Mouse (Mus musculus) CH12.LX (cell line): ENCODE measurements around the gene Zfp786. TPM values are rescaled to one million over a fixed set of nuclear protein-coding genes. Genes with fewer than 3 reads are reported as not detected.
A peak's percentile ranks its signal among the peaks of the same experiment; 100 is the strongest.

ENCODE experiments used
- DNase-seq: peaks from one replicate; pipeline ENCODE4 v3.0.0-alpha.2; 2013; ENCODE audit errors: extremely low read depth
- H3K27ac ChIP-seq: 2 replicates; pipeline ENCODE4 v1.5.1; 2012; ENCODE audit warnings: low read depth, mild to moderate bottlenecking, control low read depth, moderate library complexity; ENCODE audit not compliant: insufficient read depth
- H3K27me3 ChIP-seq: replicated peaks from 2 replicates; pipeline ENCODE3; 2012; ENCODE audit warnings: inconsistent platforms
- H3K36me3 ChIP-seq, 2 experiments: replicated peaks in 1 of 2; 2 replicates each; pipeline versions ENCODE3 to v1.6.1; 2012; ENCODE audit warnings: inconsistent platforms in 1 of 2, low read length in 1 of 2, mild to moderate bottlenecking in 1 of 2, mixed read lengths in 1 of 2, moderate library complexity in 1 of 2; ENCODE audit not compliant: control insufficient read depth in 1 of 2, insufficient read depth in 1 of 2
- H3K4me1 ChIP-seq, 2 experiments: 2 replicates each; pipeline ENCODE4 v1.6.1; 2012; ENCODE audit warnings: inconsistent platforms in 1 of 2, moderate library complexity in 1 of 2; ENCODE audit not compliant: insufficient read depth in 2 of 2, control insufficient read depth in 1 of 2
- H3K4me2 ChIP-seq: 2 replicates; pipeline ENCODE4 v1.6.1; 2012; ENCODE audit warnings: low read depth, mild to moderate bottlenecking, control low read depth; ENCODE audit not compliant: poor library complexity, insufficient read depth, severe bottlenecking
- H3K4me3 ChIP-seq, 3 experiments: fragments of 150-350 bp in 1 of 3; sonication (generic) in 1 of 3; replicated peaks in 1 of 3; 2 replicates each; pipeline versions ENCODE3 to v1.5.1; 2011 to 2012; ENCODE audit warnings: low read depth in 2 of 3, low read length in 2 of 3, mild to moderate bottlenecking in 2 of 3, moderate library complexity in 2 of 3, control low read depth in 1 of 3, improper control_type of control experiment in 1 of 3, inconsistent platforms in 1 of 3, mixed read lengths in 1 of 3; ENCODE audit not compliant: poor library complexity in 1 of 3
- H3K79me2 ChIP-seq: replicated peaks from 2 replicates; pipeline ENCODE4 v1.6.1; 2012; ENCODE audit warnings: mild to moderate bottlenecking, moderate library complexity; ENCODE audit not compliant: control insufficient read depth, poor library complexity, insufficient read depth, severe bottlenecking; ENCODE audit errors: extremely low read depth
- H3K9ac ChIP-seq: 2 replicates; pipeline ENCODE4 v1.6.1; 2012; ENCODE audit warnings: low read depth, mild to moderate bottlenecking, control low read depth, moderate library complexity; ENCODE audit not compliant: insufficient read depth
- H3K9me3 ChIP-seq: replicated peaks from 2 replicates; pipeline ENCODE3; 2012; ENCODE audit warnings: low read length, inconsistent platforms, mixed read lengths
- BHLHE40 ChIP-seq: IDR thresholded peaks from 2 replicates; pipeline ENCODE4 v1.6.1; 2011; ENCODE audit warnings: mild to moderate bottlenecking, low read depth, low read length, improper control_type of control experiment
- CHD1 ChIP-seq: IDR thresholded peaks from 2 replicates; pipeline ENCODE4 v1.6.1; 2012; ENCODE audit warnings: low read depth, low read length, improper control_type of control experiment, inconsistent platforms
- CHD2 ChIP-seq: IDR thresholded peaks from 2 replicates; pipeline ENCODE4 v1.6.1; 2011; ENCODE audit warnings: low read length, improper control_type of control experiment
- CTCF ChIP-seq, 2 experiments: IDR thresholded peaks in 1 of 2; conservative IDR thresholded peaks in 1 of 2; 2 replicates each; pipeline ENCODE4 v1.5.1; 2011 to 2012; ENCODE audit warnings: low read depth in 2 of 2, low read length in 2 of 2, improper control_type of control experiment in 1 of 2, inconsistent platforms in 1 of 2, mild to moderate bottlenecking in 1 of 2, moderate library complexity in 1 of 2
- E2F4 ChIP-seq: IDR thresholded peaks from 2 replicates; pipeline ENCODE4 v1.6.1; 2011; ENCODE audit warnings: low read depth, low read length, improper control_type of control experiment; ENCODE audit not compliant: insufficient replicate concordance
- ELF1 ChIP-seq: IDR thresholded peaks from 2 replicates; pipeline ENCODE4 v1.6.1; 2014; ENCODE audit warnings: low read depth, mild to moderate bottlenecking, inconsistent platforms, low read length, improper control_type of control experiment
- ETS1 ChIP-seq: conservative IDR thresholded peaks from 2 replicates; pipeline ENCODE4 v1.6.1; 2012; ENCODE audit warnings: low read depth, mild to moderate bottlenecking, inconsistent platforms, low read length, improper control_type of control experiment, moderate library complexity
- GABPA ChIP-seq: IDR thresholded peaks from 2 replicates; pipeline ENCODE4 v1.6.1; 2012; ENCODE audit warnings: low read depth, low read length, improper control_type of control experiment, inconsistent platforms; ENCODE audit not compliant: insufficient replicate concordance
- HCFC1 ChIP-seq: IDR thresholded peaks from 2 replicates; pipeline ENCODE4 v1.6.1; 2012; ENCODE audit warnings: low read depth, mild to moderate bottlenecking, inconsistent platforms, low read length, improper control_type of control experiment
- IRF4 ChIP-seq: IDR thresholded peaks from 2 replicates; pipeline ENCODE4 v1.6.1; 2014; ENCODE audit warnings: low read depth, mild to moderate bottlenecking, inconsistent platforms, low read length, improper control_type of control experiment
- JUN ChIP-seq: IDR thresholded peaks from 2 replicates; pipeline ENCODE4 v1.6.1; 2011; ENCODE audit warnings: low read depth, mild to moderate bottlenecking, low read length, improper control_type of control experiment, moderate library complexity; ENCODE audit not compliant: insufficient read depth
- JUND ChIP-seq: conservative IDR thresholded peaks from 2 replicates; pipeline ENCODE4 v1.6.1; 2011; ENCODE audit warnings: low read depth, low read length, improper control_type of control experiment
- KAT2A ChIP-seq: IDR thresholded peaks from 2 replicates; pipeline ENCODE4 v1.6.1; 2012; ENCODE audit warnings: low read length, improper control_type of control experiment, inconsistent platforms; ENCODE audit not compliant: insufficient replicate concordance
- MAFK ChIP-seq: IDR thresholded peaks from 2 replicates; pipeline ENCODE4 v1.6.1; 2011; ENCODE audit warnings: low read length, improper control_type of control experiment; ENCODE audit not compliant: insufficient replicate concordance
- MAZ ChIP-seq: IDR thresholded peaks from 2 replicates; pipeline ENCODE4 v1.6.1; 2012; ENCODE audit warnings: low read depth, mild to moderate bottlenecking, inconsistent platforms, low read length, improper control_type of control experiment, moderate library complexity
- MEF2A ChIP-seq: IDR thresholded peaks from 2 replicates; pipeline ENCODE4 v1.6.1; 2014; ENCODE audit warnings: low read depth, mild to moderate bottlenecking, inconsistent platforms, low read length, improper control_type of control experiment, borderline replicate concordance
- MXI1 ChIP-seq: IDR thresholded peaks from 2 replicates; pipeline ENCODE4 v1.6.1; 2011; ENCODE audit warnings: mild to moderate bottlenecking, low read depth, low read length, improper control_type of control experiment
- MYC ChIP-seq: IDR thresholded peaks from 2 replicates; pipeline ENCODE4 v1.6.1; 2011; ENCODE audit warnings: low read depth, mild to moderate bottlenecking, improper control_type of control experiment, low read length
- NRF1 ChIP-seq: IDR thresholded peaks from 2 replicates; pipeline ENCODE4 v1.6.1; 2014; ENCODE audit warnings: low read depth, mild to moderate bottlenecking, inconsistent platforms, low read length, improper control_type of control experiment, moderate library complexity
- PAX5 ChIP-seq: IDR thresholded peaks from 2 replicates; pipeline ENCODE4 v1.6.1; 2012; ENCODE audit warnings: low read length, inconsistent platforms, mixed read lengths
- POLR2A ChIP-seq: IDR thresholded peaks from 2 replicates; pipeline ENCODE4 v1.6.1; 2011; ENCODE audit warnings: low read depth, mild to moderate bottlenecking, improper control_type of control experiment, low read length
- POLR2AphosphoS2 ChIP-seq: IDR thresholded peaks from 2 replicates; pipeline ENCODE4 v1.6.1; 2011; ENCODE audit warnings: low read depth, low read length, improper control_type of control experiment
- RAD21 ChIP-seq: IDR thresholded peaks from 2 replicates; pipeline ENCODE4 v1.6.1; 2011; ENCODE audit warnings: low read depth, mild to moderate bottlenecking, low read length, improper control_type of control experiment, moderate library complexity
- RCOR1 ChIP-seq: conservative IDR thresholded peaks from 2 replicates; pipeline ENCODE4 v1.6.1; 2012; ENCODE audit warnings: low read depth, mild to moderate bottlenecking, inconsistent platforms, low read length, improper control_type of control experiment
- SIN3A ChIP-seq: IDR thresholded peaks from 2 replicates; pipeline ENCODE4 v1.6.1; 2012; ENCODE audit warnings: low read length, improper control_type of control experiment, inconsistent platforms
- UBTF ChIP-seq: IDR thresholded peaks from 2 replicates; pipeline ENCODE4 v1.6.1; 2012; ENCODE audit warnings: low read depth, mild to moderate bottlenecking, inconsistent platforms, low read length, improper control_type of control experiment, moderate library complexity
- USF2 ChIP-seq: conservative IDR thresholded peaks from 2 replicates; pipeline ENCODE4 v1.6.1; 2011; ENCODE audit warnings: low read depth, low read length, improper control_type of control experiment
- ZC3H11A ChIP-seq: IDR thresholded peaks from 2 replicates; pipeline ENCODE4 v1.6.1; 2012; ENCODE audit warnings: low read depth, mild to moderate bottlenecking, inconsistent platforms, low read length, improper control_type of control experiment
- ZKSCAN1 ChIP-seq: IDR thresholded peaks from 2 replicates; pipeline ENCODE4 v1.6.1; 2012; ENCODE audit warnings: low read depth, inconsistent platforms, low read length, improper control_type of control experiment, borderline replicate concordance
- ZMIZ1 ChIP-seq: IDR thresholded peaks from 2 replicates; pipeline ENCODE4 v1.6.1; 2012; ENCODE audit warnings: low read depth, mild to moderate bottlenecking, inconsistent platforms, low read length, improper control_type of control experiment
- dilution Hi-C: fragments of 300-500 bp; cut with MboI; formaldehyde crosslinking; loops from 2 replicates; pipeline ENCODE4 v1.14.3; 2020; ENCODE audit warnings: low sequenced_read_pairs; ENCODE audit not compliant: extremely low pct_unique_long_range_greater_than_20kb, extremely low pct_ligation_motif_present
- in situ Hi-C: fragments of 300-500 bp; cut with MboI; formaldehyde crosslinking; loops from 3 replicates; pipeline ENCODE4 v1.14.3; 2019; ENCODE audit warnings: low sequenced_read_pairs, low pct_ligation_motif_present, low pct_unique_long_range_greater_than_20kb, mixed read lengths
- polyA plus RNA-seq: library from polyadenylated mRNA; unstranded; fragments of >175 nt; gene quantifications from 2 replicates; pipeline ENCODE4 v1.2.1, GENCODE M21; 2012; ENCODE audit warnings: low read depth; ENCODE audit not compliant: insufficient read length
- total RNA-seq, 2 experiments: library from RNA; depleted of rRNA; stranded (reverse); fragments of 300-350 nt in 1 of 2; fragments of >200 nt in 1 of 2; gene quantifications; 2 replicates each; pipeline ENCODE4 v1.2.3; 2012 to 2014

Gene Zfp786
- total and polyA plus RNA-seq, 3 experiments, result 0.30 to 0.89 (median 0.40) TPM

DNA sequence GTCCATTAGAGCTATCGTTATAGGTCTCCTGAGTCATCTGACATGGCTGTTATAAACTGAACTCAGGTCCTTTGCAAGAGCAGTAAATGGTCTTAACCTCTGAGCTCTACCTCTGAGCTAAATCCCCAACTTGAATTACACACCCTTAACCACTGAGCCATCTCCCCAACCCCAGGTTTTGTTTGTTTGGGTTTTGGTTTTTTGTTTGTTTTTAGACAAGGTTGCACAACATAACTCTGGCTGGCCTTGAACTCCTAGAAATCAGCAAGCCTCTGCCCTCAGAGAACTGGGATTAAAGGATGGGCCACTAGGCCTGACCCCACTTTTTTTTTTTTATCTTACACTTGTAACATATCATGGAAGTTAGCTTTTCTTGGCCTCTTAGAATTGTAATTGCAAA is 14.5 kb downstream of the Zfp786 start:
- Histone ChIP-seq H3K79me2 (peaks cover 19% of the 10 kb centered on the region), H3K4me1 (peaks cover 0 to 7% of the 10 kb centered on the region in 2 experiments; a peak in 2 of 4 replicates), H3K4me2 (no peak overlapping the region), H3K36me3 (peaks cover 0 to 5% of the 10 kb centered on the region in 2 experiments), H3K27me3 (no peaks in the 10 kb centered on the region), H3K4me3 (no peak overlapping the region), H3K9ac (no peak overlapping the region), H3K9me3 (no peaks in the 10 kb centered on the region), H3K27ac (no peak overlapping the region)
- dilution Hi-C loops, result no loop called here
- TF ChIP-seq KAT2A, result no peak
- TF ChIP-seq UBTF, result no peak
- TF ChIP-seq CTCF (conservative IDR thresholded peaks at IDR 0.05 in 1 of 2, IDR thresholded peaks at IDR 0.05 in 1 of 2; ENCODE audit: low read depth in 2 of 2, low read length in 2 of 2), result no peak
- TF ChIP-seq MYC, result no peak
- no peak for TF ChIP-seq MXI1
- no peak for TF ChIP-seq POLR2AphosphoS2
- no peak for TF ChIP-seq RCOR1
- no peak for TF ChIP-seq HCFC1
- TF ChIP-seq SIN3A, result no peak
- TF ChIP-seq USF2, result no peak
- TF ChIP-seq ZKSCAN1, result no peak
- no peak for TF ChIP-seq MAFK
- TF ChIP-seq E2F4, result no peak
- TF ChIP-seq JUND, result no peak
- TF ChIP-seq POLR2A, result no peak
- TF ChIP-seq ZMIZ1, result no peak
- TF ChIP-seq RAD21, result no peak
- no peak for TF ChIP-seq GABPA
- TF ChIP-seq JUN, result no peak
- no peak for TF ChIP-seq CHD1
- DNase-seq, result no peak
- in situ Hi-C loops, result no loop called here

DNA sequence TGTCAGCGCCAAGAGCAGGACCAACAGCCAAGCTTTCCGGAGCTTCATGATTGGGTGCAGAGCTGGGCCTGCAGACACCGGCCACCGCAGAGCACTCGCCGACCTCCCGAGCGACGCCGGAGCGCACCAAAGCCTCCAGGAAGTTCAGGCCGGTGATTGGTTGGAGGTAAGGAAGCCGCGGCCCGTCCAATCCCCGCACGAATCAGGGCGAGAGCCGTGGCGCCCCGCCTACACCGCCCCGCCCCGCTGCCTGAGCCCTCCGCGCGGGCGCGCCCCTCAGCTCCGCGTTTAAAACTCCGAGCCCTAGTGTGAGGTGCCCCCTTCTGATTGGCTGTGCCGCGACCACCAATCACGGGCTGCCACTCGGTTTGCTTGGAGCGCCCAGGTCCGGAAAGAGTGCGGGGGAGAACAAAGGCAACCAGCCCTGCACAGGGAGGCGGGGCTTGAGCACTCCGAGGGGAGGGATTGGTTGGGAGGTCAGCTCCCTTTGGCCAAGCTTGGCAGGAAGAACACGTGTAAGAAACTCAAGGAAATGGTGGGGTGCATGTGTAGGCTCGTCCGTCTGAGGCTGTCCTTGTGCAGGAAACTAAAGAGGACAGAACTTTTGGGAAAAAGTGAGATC is 17.3 kb downstream of the Zfp786 start, which contains the start of gene Pdia4:
TSS of gene Pdia4 (minus strand) at position 174 of the 622 bp plus-strand sequence.
- dilution Hi-C loops, result no loop called here
- Histone ChIP-seq H3K79me2 (peaks cover 46% of the 10 kb centered on the region), H3K27me3 (no peaks in the 10 kb centered on the region), H3K36me3 (no peaks in the 10 kb centered on the region), H3K4me1 (peaks cover 9 to 20% of the 10 kb centered on the region in 2 experiments), H3K9ac (peak within 1 kb of the TSS; percentile 98), H3K4me3 (peak within 1 kb of the TSS; percentile 69 to 97 (median 91)), H3K9me3 (no peaks in the 10 kb centered on the region), H3K27ac (peak within 1 kb of the TSS; percentile 75), H3K4me2 (peak within 1 kb of the TSS; percentile 100)
- in situ Hi-C loops, result no loop called here
- peak; percentile 99 for DNase-seq
- TF ChIP-seq MAZ, result peak; percentile 81; the same call in 1 of the 2 replicates
- no peak for TF ChIP-seq ZKSCAN1
- no peak; the same call in 1 of the 2 replicates for TF ChIP-seq RCOR1
- TF ChIP-seq MXI1, result peak; percentile 98
- TF ChIP-seq SIN3A, result peak; percentile 92
- TF ChIP-seq UBTF, result peak; percentile 85
- TF ChIP-seq CHD1, result 0 out of 2 replicates have a peak, but pooled peaks have one; percentile 9
- TF ChIP-seq BHLHE40, result peak; percentile 85
- peak; percentile 66 for TF ChIP-seq NRF1
- TF ChIP-seq IRF4, result peak; percentile 50; the same call in 1 of the 2 replicates
- TF ChIP-seq JUND, result no peak
- no peak for TF ChIP-seq USF2
- TF ChIP-seq ETS1, result peak; percentile 14; the same call in 1 of the 2 replicates
- TF ChIP-seq ELF1, result peak; percentile 81
- no peak for TF ChIP-seq ZC3H11A
- TF ChIP-seq CHD2, result peak; percentile 39; the same call in 1 of the 2 replicates
- peak; percentile 86 for TF ChIP-seq ZMIZ1
- no peak for TF ChIP-seq PAX5
- TF ChIP-seq MEF2A, result peak; percentile 17; the same call in 1 of the 2 replicates
- no peak for TF ChIP-seq E2F4
- TF ChIP-seq HCFC1, result peak; percentile 59
